Mouse (Mus musculus) midbrain, embryonic 10.5 days (tissue): ENCODE measurements around the gene Ndufaf1. TPM values are rescaled to one million over a fixed set of nuclear protein-coding genes. Genes with fewer than 3 reads are reported as not detected.

Experiments
- polyA plus RNA-seq: library from polyadenylated mRNA; unstranded; fragments of >200 nt; fragmentation: Nextera tagmentation; extraction: Ambion mirVana; gene quantifications from 2 replicates; pipeline ENCODE4 v1.2.1, GENCODE M21; 2016

Ndufaf1 gene
- polyA plus RNA-seq, 1 experiment from 2014 or later, result 46.2 TPM

Other genes starting within 250 kb of the Ndufaf1 start
- gene Ino80, start 185.1 kb downstream of the Ndufaf1 start, polyA plus RNA-seq, result 3.3 and 3.8 TPM in 2 replicates
- gene Exd1, start 115.2 kb downstream of the Ndufaf1 start, polyA plus RNA-seq, result 0.39 and 0.62 TPM in 2 replicates
- 46.3 and 50.8 TPM in 2 replicates for gene Chp1, start 115.1 kb downstream of the Ndufaf1 start, polyA plus RNA-seq
- gene Nusap1, start 44.5 kb downstream of the Ndufaf1 start, polyA plus RNA-seq, result 102 and 104 TPM in 2 replicates
- gene Oip5, start 44.4 kb downstream of the Ndufaf1 start, polyA plus RNA-seq, result 43.7 and 45.4 TPM in 2 replicates
- gene Rtf1, start 12.2 kb upstream of the Ndufaf1 start, polyA plus RNA-seq, result 52.0 and 52.4 TPM in 2 replicates
- gene Itpka, start 79.5 kb upstream of the Ndufaf1 start, polyA plus RNA-seq, result 0.73 and 1.4 TPM in 2 replicates
- 0.11 TPM in 1 of 2 replicates, not detected in the other for gene Ltk, start 97.6 kb upstream of the Ndufaf1 start, polyA plus RNA-seq
- 39.8 and 41.0 TPM in 2 replicates for gene Rpap1, start 124.7 kb upstream of the Ndufaf1 start, polyA plus RNA-seq
- gene Tyro3, start 134.9 kb upstream of the Ndufaf1 start, polyA plus RNA-seq, result 27.6 and 27.9 TPM in 2 replicates
- 23.5 and 28.2 TPM in 2 replicates for gene Mga, start 234.4 kb upstream of the Ndufaf1 start, polyA plus RNA-seq